Mouse (Mus musculus) forebrain, embryonic 14.5 days (tissue): ENCODE results near the gene Cnga4. TPM values are rescaled to one million over a fixed set of nuclear protein-coding genes. Genes with fewer than 3 reads are reported as not detected.
"Not testable (repeated sequence)": the region's sequence is repeated elsewhere in the genome, so short reads cannot be mapped to it uniquely, and the experiment has no call there.

ENCODE experiments used
- ATAC-seq: fragments of 200-750 bp; cut with Nextera tagmentation; 2 replicates; pipeline ENCODE4 v1.8.0; 2017; ENCODE audit warnings: mild to moderate bottlenecking, moderate library complexity
- DNase-seq: peaks from one replicate; pipeline ENCODE4 v3.0.0-alpha.2; 2015; ENCODE audit warnings: low spot score
- H3K27ac ChIP-seq: fragments of 300-500 bp; sonication (generic); 2 replicates; pipeline ENCODE4 v1.5.1; 2014; ENCODE audit warnings: low read depth, mild to moderate bottlenecking, control low read depth, low read length, moderate library complexity
- H3K27me3 ChIP-seq: fragments of 300-500 bp; sonication (generic); replicated peaks from 2 replicates; pipeline ENCODE4 v1.6.1; 2014; ENCODE audit warnings: low read length, control low read depth, mixed read lengths; ENCODE audit not compliant: control insufficient read depth, insufficient read depth
- H3K36me3 ChIP-seq: fragments of 300-500 bp; sonication (generic); 2 replicates; pipeline ENCODE4 v1.6.1; 2014; ENCODE audit warnings: low read length, control low read depth; ENCODE audit not compliant: control insufficient read depth, insufficient read depth
- H3K4me1 ChIP-seq: fragments of 300-500 bp; sonication (generic); 2 replicates; pipeline ENCODE4 v1.6.1; 2014; ENCODE audit warnings: antibody characterized with exemption, low read length, control low read depth; ENCODE audit not compliant: control insufficient read depth, insufficient read depth
- H3K4me2 ChIP-seq: fragments of 300-500 bp; sonication (generic); 2 replicates; pipeline ENCODE4 v1.6.1; 2014; ENCODE audit warnings: mild to moderate bottlenecking, control low read depth, low read length
- H3K4me3 ChIP-seq: fragments of 300-500 bp; sonication (generic); 2 replicates; pipeline ENCODE4 v1.5.1; 2014; ENCODE audit warnings: low read depth, low read length, control low read depth
- H3K9ac ChIP-seq: fragments of 300-500 bp; sonication (generic); 2 replicates; pipeline ENCODE4 v1.6.1; 2014; ENCODE audit warnings: mild to moderate bottlenecking, low read length, control low read depth, moderate library complexity
- H3K9me3 ChIP-seq: fragments of 300-500 bp; sonication (generic); replicated peaks from 2 replicates; pipeline ENCODE4 v1.6.1; 2016; ENCODE audit warnings: low read length, control low read depth, mixed read lengths; ENCODE audit not compliant: control insufficient read depth
- WGBS: fragments of 180-500 bp; shearing (Covaris S2); extraction: QIAGEN DNeasy Blood & Tissue Kit; methylation state at CpG from one replicate; pipeline ENCODE4 v1.1.7; 2014; 5-methylcytosine and 5-hydroxymethylcytosine counted together
- polyA plus RNA-seq: library from polyadenylated mRNA; unstranded; fragments of >200 nt; fragmentation: Nextera tagmentation; extraction: Ambion mirVana; gene quantifications from 2 replicates; pipeline ENCODE4 v1.2.1, GENCODE M21; 2014

Cnga4 gene
- polyA plus RNA-seq, 1 experiment from 2014 or later = not detected

GRCm38 (mm10) chr7:105425424-105426043 lies 21.2 kb downstream of the Cnga4 start, which contains the start of gene Cckbr:
Gene Cckbr, plus strand, starts transcription at chr7:105425731.
- H3K4me3 ChIP-seq = peak within 1 kb of the TSS; percentile 44
- H3K4me1 ChIP-seq = peaks cover 4% of the 10 kb centered on the region; the same call in 1 of the 2 replicates
- under 1% methylated on average over 31 of the region's 31 CpGs for WGBS
- H3K27me3 ChIP-seq = peaks cover 4% of the 10 kb centered on the region; the same call in 1 of the 2 replicates
- peak; percentile 37 for DNase-seq
- H3K9ac ChIP-seq = peak within 1 kb of the TSS; percentile 60
- no peaks in the 10 kb centered on the region for H3K36me3 ChIP-seq
- no peak within 1 kb of the TSS for H3K27ac ChIP-seq
- H3K9me3 ChIP-seq = no peaks in the 10 kb centered on the region
- ATAC-seq = peak; percentile 85
- peak within 1 kb of the TSS; percentile 85 for H3K4me2 ChIP-seq

- no peaks in the 10 kb centered on the region for H3K36me3 ChIP-seq
- DNase-seq (no peak), ATAC-seq (peak; percentile 57)
- H3K4me1 ChIP-seq = peaks cover 4% of the 10 kb centered on the region; the same call in 1 of the 2 replicates
- peak overlapping the region; percentile 44 for H3K4me3 ChIP-seq
- H3K9ac ChIP-seq = peak overlapping the region; percentile 60
- WGBS = 2% methylated on average over 11 of the region's 11 CpGs
- no peak overlapping the region for H3K27ac ChIP-seq
- H3K27me3 ChIP-seq = peaks cover 4% of the 10 kb centered on the region; the same call in 1 of the 2 replicates
- H3K9me3 ChIP-seq = no peaks in the 10 kb centered on the region
- H3K4me2 ChIP-seq = peak overlapping the region; percentile 85
Measured at GRCm38 (mm10) chr7:105426051-105426450, 21.7 kb downstream of the Cnga4 start.

GRCm38 (mm10) chr7:105432058-105432457 lies 27.7 kb downstream of the Cnga4 start:
- H3K36me3 ChIP-seq = no peaks in the 10 kb centered on the region
- no peak for ATAC-seq
- H3K4me1 ChIP-seq = no peaks in the 10 kb centered on the region
- no peak overlapping the region for H3K27ac ChIP-seq
- H3K4me3 ChIP-seq = no peak overlapping the region
- H3K9ac ChIP-seq = no peak overlapping the region
- no peaks in the 10 kb centered on the region for H3K9me3 ChIP-seq
- H3K4me2 ChIP-seq = no peak overlapping the region
- DNase-seq = no peak
- 60% methylated on average over 1 of the region's 1 CpGs for WGBS
- H3K27me3 ChIP-seq = no peaks in the 10 kb centered on the region

- Histone ChIP-seq H3K4me2 (no peak overlapping the region), H3K27me3 (no peaks in the 10 kb centered on the region), H3K27ac (no peak overlapping the region), H3K9me3 (no peaks in the 10 kb centered on the region), H3K9ac (no peak overlapping the region), H3K36me3 (no peaks in the 10 kb centered on the region), H3K4me1 (no peaks in the 10 kb centered on the region), H3K4me3 (no peak overlapping the region)
- 84% methylated on average over 17 of the region's 17 CpGs for WGBS
- no peak for DNase-seq
- ATAC-seq = no peak
Measured at GRCm38 (mm10) chr7:105433859-105434258, 29.5 kb downstream of the Cnga4 start.

DNA sequence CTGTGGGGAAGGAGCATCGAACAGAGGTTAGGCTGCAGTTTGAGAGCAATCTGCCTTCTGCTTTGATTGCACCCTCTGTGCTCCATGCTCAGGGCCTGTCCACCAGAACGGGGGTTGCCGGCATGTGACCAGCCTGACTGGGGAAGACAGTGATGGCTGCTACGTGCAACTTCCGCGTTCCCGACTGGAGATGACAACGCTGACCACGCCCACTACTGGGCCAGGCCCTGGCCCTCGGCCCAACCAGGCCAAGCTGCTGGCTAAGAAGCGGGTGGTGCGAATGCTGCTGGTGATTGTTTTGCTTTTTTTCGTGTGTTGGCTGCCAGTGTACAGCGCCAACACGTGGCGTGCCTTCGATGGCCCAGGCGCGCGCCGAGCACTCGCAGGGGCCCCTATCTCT lies 30.4 kb downstream of the Cnga4 start:
- H3K27me3 ChIP-seq = no peaks in the 10 kb centered on the region
- ATAC-seq = no peak
- H3K9ac ChIP-seq = no peak overlapping the region
- H3K27ac ChIP-seq = no peak overlapping the region
- no peak overlapping the region for H3K4me3 ChIP-seq
- H3K4me1 ChIP-seq = no peaks in the 10 kb centered on the region
- DNase-seq = no peak
- no peaks in the 10 kb centered on the region for H3K9me3 ChIP-seq
- H3K36me3 ChIP-seq = no peaks in the 10 kb centered on the region
- H3K4me2 ChIP-seq = no peak overlapping the region
- 88% methylated on average over 22 of the region's 22 CpGs for WGBS

GRCm38 (mm10) chr7:105437979-105438772 lies 33.8 kb downstream of the Cnga4 start:
- H3K4me2 ChIP-seq = no peak overlapping the region
- no peak for ATAC-seq

DNA sequence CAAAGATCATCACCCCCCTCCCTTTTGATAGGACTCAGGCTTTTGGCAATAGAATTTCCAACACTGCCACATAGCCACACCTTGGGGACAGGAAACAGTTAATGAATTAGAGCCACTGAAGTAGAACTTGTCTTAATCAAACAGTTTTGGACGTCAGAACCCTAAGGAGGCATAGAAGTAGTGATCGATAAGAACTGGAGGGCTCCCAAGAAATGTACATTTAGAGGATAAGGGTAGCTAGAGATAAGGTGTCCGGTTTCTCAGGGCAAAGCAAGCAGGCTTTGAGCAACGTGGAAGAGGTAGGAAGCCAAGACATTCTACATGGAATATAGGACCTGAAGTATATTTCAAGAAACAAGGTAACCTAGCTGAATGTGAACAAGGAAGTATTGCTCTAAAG lies 37.1 kb downstream of the Cnga4 start:
- 75% methylated on average over 4 of the region's 4 CpGs for WGBS
- ATAC-seq (no peak), DNase-seq (no peak)
- H3K4me1 ChIP-seq = no peaks in the 10 kb centered on the region
- H3K27me3 ChIP-seq = no peaks in the 10 kb centered on the region
- no peak overlapping the region for H3K4me2 ChIP-seq
- no peaks in the 10 kb centered on the region for H3K9me3 ChIP-seq
- H3K9ac ChIP-seq = no peak overlapping the region
- no peak overlapping the region for H3K4me3 ChIP-seq
- H3K36me3 ChIP-seq = no peaks in the 10 kb centered on the region
- no peak overlapping the region for H3K27ac ChIP-seq

More at GRCm38 (mm10) chr7:105437979-105438772, 33.8 kb downstream of the Cnga4 start:
- Histone ChIP-seq H3K27me3 (no peaks in the 10 kb centered on the region), H3K27ac (no peak overlapping the region), H3K9me3 (no peaks in the 10 kb centered on the region), H3K4me3 (no peak overlapping the region), H3K9ac (no peak overlapping the region), H3K4me1 (no peaks in the 10 kb centered on the region), H3K36me3 (no peaks in the 10 kb centered on the region)
- DNase-seq = no peak
- WGBS = 86% methylated on average over 7 of the region's 7 CpGs

DNA sequence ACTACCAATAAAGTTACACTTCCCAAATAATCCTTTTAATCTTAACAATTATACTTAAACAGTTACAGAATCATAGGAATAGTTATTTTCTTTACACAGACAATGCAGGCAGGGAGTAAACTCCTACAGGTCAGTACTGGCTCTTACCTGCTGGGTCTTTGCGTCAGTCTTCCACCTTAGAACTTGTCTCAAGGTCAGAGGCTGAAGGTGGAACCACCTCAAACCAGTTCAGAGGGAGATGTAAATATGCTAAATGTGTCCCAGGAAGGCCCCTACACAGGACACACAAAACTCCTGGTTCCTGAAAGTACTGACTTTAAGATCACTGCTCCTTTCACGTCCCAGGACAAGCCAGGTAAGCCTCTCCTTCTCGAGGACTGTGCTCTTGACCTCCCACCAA lies 40.7 kb downstream of the Cnga4 start:
- Histone ChIP-seq H3K4me2 (no peak overlapping the region), H3K4me1 (no peaks in the 10 kb centered on the region), H3K27me3 (no peaks in the 10 kb centered on the region), H3K9me3 (no peaks in the 10 kb centered on the region), H3K27ac (no peak overlapping the region), H3K36me3 (no peaks in the 10 kb centered on the region), H3K4me3 (no peak overlapping the region), H3K9ac (no peak overlapping the region)
- DNase-seq (no peak), ATAC-seq (no peak)
- 86% methylated on average over 3 of the region's 3 CpGs for WGBS

DNA sequence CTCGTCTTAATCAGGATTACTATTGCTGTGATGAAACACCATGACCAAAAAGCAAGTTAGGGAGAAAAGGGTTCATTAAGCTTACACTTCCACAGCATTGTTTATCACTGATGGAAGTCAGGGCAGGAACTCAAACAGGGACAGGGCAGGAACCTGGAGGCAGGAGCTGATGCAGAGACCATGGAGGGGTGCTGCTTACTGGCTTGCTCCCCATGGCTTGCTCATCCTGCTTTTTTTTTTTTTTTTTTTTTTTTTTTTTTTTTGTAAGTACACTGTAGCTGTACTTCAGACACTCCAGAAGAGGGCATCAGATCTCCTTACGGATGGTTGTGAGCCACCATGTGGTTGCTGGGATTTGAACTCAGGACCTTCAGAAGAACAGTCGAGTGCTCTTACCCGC lies 49.0 kb downstream of the Cnga4 start:
- not testable (repeated sequence) for H3K4me2 ChIP-seq, H3K4me1 ChIP-seq, ATAC-seq, H3K27me3 ChIP-seq, H3K27ac ChIP-seq, H3K4me3 ChIP-seq, H3K9ac ChIP-seq, H3K9me3 ChIP-seq, H3K36me3 ChIP-seq, DNase-seq
- 80% methylated on average over 4 of the region's 4 CpGs for WGBS
